Mouse (Mus musculus) kidney, postnatal 10 days (tissue): Measurements from ENCODE around the gene Eefsec.
A peak's percentile ranks its signal among the peaks of the same experiment; 100 is the strongest.

Experiments
- DNase-seq: peaks from one replicate; pipeline ENCODE4 v3.0.0; 2021; ENCODE audit warnings: mixed read lengths

The Eefsec gene

DNA sequence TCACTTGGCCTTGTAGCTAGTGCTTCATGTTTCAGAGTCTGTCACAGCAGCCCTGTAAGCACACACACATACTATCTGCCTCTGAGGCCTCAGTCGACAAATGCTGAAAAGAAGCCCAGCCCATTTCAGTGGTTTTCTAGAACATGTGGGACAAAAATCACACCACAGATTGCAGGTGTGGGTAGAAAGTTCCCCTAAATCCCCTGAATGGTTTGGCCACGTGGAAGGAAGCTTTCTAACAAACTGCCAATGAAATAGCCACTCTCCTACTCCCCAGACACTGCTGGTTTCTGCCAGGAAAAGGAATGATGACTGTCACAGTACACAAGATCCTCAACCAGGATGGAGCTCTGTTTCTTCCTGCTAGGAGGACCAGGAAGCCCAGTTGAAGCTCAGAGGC lies 33.7 kb downstream of the Eefsec start:
- no peak for DNase-seq

- DNase-seq: no peak
Observed at GRCm38 (mm10) chr6:88409492-88409891, 36.8 kb downstream of the Eefsec start.

DNA sequence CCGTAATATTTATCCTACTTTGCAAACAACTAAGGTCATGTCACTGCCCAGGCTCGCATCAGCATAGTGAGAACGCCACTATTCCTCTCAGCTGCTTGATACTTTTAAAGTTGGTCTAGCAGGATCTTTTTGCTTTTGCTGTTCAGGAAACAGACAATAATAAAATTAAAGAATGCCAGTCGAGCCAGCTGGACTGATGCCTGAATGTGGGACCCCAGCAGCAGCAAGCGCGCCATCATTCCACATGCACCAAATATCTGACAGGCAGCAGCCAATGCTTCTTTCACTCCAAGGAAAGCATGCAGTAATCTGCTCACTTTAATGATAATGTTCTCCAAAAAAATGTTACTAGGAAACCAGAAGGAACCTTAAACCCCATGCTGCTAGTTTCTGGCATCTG lies 45.9 kb downstream of the Eefsec start:
- peak; percentile 29 for DNase-seq

GRCm38 (mm10) chr6:88397985-88398384 lies 48.4 kb downstream of the Eefsec start:
- DNase-seq: no peak

GRCm38 (mm10) chr6:88388946-88389345 lies 57.4 kb downstream of the Eefsec start:
- peak; percentile 58 for DNase-seq

GRCm38 (mm10) chr6:88387836-88388724 lies 58.3 kb downstream of the Eefsec start:
- peak; percentile 28 for DNase-seq

DNA sequence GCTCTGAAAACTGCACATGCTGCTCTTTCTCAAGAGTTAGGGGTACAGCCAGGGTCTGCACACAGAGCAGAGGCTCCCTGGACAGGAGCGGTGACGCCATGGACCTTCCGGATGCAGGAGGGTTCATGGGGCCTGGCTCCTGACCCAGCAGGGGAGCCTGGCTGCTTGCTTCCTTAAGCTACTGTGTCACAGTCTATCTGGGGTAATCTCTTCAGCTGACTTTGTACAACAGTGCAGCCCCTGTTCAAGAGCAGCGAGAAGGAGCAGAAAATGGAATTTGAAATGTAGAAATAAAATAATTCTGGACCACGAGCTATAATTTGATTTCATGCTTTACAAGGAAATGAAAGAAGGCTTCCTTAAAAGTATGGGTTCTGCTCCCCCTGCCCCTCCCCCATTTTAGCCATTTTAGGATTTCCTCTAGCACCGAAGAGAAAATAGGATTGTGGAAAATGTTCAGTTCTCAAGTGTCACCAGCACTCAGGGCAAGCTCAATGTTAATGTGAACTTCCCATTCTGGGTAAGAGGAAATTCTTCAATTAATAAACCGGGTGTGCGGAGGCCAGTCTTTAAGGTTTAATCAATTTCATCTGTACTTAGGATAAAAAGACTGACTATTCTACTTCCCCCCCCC lies 61.8 kb downstream of the Eefsec start:
- DNase-seq: peak; percentile 22

DNA sequence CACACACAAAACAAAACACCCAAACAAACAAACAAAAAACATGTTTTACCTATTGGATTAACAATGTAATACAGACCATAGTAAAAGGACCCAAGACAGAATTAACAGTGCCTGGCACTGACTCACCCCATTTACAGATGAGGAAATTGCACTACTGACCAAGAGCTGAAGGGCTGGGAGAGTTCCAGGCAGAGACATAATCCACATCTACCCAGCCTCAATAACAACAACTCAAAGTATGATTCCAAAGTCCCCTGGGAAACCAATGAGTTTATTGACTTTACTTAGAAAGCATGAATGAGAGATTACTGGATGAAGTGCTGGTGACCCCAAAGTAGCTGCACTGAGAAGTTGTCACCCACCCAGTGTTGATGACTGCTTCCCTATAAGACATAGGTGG lies 62.6 kb downstream of the Eefsec start:
- DNase-seq: no peak

DNA sequence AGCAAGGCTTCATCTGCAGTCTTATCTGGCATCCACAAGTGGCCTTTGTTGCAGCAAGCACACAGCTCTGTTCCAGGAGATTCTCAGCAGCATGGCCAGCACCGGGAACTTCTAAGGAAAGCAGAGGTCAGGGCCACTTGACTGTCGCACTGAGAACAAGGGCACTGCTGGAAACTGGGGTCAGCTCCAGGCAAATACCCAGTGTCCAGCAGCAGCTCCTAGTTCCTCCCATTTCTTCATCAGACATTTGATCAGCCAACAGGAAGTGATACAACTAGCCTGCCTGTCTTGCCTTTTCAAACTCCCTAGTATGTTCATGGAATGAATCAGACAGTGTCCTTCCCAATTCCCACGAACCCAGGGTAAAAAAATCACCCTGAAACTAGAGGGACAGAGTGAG lies 66.6 kb downstream of the Eefsec start:
- no peak for DNase-seq

DNA sequence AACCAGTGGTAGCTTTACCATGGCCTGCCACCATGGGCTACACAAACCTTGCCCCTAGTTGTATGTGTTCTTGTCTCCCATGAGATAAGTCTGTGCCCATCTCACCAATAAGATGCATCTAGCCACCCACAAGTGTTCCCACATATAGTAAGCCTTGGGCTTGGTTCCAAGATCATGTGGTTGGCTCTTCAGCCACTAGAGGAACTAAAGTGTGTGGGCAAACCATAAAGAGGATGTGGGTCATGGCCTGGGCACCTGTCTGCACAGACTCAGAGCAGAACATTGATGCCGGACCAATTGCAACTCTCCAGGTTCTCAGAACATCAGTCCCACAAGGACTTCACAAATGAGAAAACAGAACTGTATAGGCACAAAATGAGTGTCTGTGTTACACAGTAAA lies 67.5 kb downstream of the Eefsec start:
- DNase-seq: no peak

- DNase-seq: no peak
Observed at GRCm38 (mm10) chr6:88374247-88374646, 72.1 kb downstream of the Eefsec start.

DNA sequence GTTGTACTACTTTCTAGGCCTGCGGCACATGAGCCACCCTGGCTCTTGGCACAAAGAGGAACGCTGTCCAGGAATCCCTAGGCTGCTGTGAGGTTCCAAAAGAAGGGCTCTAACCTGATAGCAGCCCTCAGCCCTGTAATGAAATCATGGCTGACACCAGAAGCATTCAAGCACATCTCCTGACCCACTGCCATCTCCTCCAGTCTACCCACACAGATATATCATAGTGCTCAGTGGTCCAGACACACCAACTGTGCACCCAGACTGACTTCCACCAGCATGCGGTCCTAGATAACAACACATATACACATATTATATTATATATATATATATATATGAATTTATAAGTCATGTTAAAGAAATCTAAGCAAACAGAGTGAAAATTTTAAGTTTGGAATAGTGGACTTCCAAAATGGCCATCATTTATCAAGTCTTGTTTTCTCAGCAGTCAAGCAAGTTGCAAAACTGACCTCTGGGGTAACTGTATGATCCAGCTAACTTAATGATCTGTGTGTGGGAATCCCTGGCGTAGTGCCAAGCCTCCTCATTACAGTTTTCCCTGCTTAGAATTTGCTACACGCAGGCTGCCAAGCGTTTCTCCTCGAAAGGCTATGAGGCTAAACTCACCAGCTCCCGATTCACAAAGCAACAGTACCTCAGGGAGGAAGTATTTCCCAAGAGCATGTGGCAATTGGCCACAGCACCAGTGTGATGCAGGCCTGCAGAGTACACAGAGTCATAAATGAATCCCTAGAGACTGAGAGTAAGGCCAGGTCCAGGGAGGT lies 76.3 kb downstream of the Eefsec start:
- DNase-seq: peak; percentile 79

GRCm38 (mm10) chr6:88363475-88364012 lies 82.8 kb downstream of the Eefsec start:
- no peak for DNase-seq

GRCm38 (mm10) chr6:88361096-88361495 lies 85.2 kb downstream of the Eefsec start:
- no peak for DNase-seq

GRCm38 (mm10) chr6:88358210-88358609 lies 88.1 kb downstream of the Eefsec start:
- DNase-seq: no peak

DNA sequence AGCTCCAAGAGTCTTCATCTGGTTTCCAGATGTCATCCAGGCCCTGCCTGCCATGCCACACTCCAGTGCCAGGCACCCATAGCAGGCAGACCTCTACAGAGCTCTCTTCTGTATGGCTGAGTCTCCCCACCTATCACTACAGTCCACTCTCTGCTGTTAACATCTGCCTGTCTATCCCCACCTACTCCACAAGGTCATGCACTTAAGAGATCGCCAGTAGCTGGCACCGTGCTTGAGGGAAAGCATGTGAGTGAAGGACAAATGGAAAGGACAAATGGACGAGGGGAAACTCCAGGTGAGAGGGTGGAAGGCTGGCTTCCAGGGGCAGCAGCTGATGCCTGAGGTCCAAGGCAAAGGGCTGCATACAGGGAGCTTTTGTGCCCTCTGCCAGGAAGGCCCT lies 90.5 kb downstream of the Eefsec start:
- no peak for DNase-seq

DNA sequence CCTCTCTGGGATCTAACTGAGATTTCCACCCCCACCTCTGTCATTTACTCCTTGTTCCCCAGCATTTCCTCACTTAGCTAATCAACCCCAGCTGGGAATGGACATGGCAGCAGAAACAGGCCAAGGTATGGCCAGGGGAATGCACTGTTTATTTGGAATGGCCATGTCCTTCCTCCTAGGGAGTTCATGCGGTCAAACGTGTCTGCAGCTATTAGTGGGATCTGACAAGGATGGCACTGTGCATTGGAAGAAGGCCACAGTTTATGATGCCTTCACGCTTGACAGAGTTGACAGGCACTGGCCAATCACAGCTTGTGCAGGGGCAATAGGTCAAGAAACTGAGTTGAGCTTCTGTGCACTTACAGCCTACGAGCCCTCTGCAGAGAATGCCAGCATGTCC lies 93.8 kb downstream of the Eefsec start:
- no peak for DNase-seq

DNA sequence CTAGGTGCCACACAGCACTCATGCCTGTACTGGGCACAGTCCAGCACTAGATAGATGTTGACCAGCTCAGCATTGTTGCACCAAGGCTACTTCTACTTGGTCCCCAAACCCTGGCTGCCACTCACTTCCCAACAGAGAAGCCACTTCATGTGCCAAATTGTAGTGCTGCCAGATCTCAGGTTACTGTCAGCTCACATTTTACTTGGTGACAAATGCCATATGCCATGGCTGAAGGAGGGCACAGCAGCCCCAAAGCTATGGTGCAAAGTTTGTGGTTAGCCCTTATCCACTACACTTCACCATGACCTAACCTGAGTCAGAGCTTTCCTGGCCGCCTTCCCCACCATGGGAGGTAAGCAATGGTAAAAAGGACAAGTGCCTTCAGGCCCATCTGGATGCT lies 99.6 kb downstream of the Eefsec start:
- DNase-seq: no peak

- no peak for DNase-seq
Observed at GRCm38 (mm10) chr6:88345311-88345710, 101.0 kb downstream of the Eefsec start.

DNA sequence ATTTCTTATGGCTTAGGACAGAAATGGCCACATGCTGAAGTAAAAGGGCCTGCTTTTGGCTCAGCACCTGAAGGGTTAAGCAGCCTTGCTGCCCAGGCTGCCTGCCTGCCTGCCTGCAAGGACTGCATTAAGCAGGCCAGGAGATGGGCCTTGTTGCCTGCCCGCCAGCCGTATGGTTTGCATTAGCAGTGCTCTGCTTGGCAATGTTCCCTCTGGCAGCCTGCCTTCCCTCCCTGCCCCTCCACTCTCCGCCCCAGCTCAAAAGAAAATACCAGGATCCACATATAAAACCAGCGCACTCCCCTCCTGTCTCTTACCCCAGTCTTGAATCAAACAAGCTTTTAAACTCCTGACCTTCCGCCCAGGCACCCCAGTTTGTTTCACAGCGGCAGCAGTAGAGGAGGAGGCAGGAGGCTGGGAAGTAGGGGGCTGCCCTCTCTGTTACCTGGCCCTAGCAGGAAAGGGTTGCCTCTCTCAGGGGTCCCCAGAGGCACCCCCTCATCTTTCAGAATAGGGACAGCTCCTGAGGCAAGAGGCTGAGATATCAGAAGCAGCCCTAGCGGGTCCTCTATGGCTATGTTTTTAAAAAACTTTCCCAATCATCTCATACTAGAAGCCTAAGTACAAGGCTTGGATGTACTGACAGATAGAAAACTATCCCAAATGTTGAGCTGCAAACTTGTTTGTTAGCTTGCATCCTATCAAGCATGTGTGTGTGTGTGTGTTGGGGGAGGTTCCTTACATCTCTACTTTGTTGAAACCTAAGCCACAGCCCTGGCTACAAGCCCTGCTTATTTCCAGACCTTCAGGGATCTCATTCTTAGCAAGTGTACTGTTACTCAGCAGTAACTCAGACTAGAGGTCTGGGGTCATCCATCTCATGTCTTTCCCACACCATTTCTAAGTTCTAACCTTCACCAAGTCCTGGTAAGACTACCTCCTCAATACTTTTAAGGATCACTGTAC lies 102.6 kb downstream of the Eefsec start:
- peak; percentile 94 for DNase-seq

- no peak for DNase-seq
Observed at GRCm38 (mm10) chr6:88342965-88343364, 103.4 kb downstream of the Eefsec start.

DNA sequence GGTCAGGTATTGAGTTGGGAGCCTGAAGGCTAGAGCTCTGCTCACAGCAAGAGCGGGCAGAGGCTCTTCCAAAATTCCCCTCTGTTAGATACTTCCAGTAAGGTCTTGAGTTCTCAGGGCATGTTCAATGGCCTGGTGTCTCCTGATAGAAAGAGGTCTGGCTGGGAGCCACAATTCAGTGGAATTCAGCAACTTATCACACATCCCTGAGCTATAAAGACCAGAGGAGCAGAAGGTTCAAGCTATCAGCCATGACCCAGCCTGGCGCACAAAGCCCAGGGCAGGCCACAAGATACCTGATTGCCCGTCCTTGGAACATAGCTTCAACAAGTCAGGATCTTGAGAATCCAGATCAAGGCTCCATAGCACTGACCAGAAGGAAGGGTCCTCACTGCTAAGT lies 105.2 kb downstream of the Eefsec start:
- DNase-seq: no peak
